ENCODE assay signal across 8 mouse cellular contexts in the genomic region with DNA sequence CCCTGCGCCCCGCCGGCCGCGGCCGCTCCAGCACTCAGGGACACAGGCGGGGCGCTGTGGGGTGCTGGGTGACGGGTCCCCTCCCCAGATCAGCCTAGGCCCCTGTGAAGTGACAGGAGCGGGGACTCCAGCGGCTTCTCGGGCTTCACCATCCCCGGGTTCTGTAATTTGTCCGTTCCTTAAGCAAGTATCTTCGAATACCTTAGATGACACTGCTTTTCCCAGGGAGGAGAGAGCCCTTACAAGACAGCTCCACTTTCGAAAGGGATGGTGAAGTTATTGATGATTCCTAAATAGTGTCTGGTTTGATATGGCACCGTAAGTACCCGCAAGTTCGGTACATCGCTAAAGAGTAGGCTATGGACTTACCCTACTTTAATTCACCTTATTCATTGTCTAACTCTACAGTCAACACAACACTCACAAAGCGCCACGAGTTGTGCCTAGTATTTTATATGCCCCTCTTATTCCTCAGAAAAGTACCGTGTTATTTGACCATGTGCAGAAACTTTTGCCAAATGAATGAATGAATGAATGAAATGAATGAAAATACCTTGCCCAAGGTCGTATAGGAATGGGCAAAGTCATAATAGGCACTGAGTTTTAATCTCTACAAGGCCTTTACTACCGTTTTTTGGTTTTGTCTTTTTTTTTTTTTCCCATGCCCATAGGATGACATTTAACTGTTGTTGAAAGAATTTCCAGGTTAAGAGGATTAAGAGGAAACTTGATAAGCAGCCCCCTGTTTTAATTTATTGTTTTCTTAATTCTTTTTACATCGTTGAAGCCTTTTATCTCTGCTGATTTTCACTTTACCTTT. TPM values are rescaled to one million over a fixed set of nuclear protein-coding genes. Genes with fewer than 3 reads are reported as not detected.
DNase-seq lines count a peak whose midpoint lies in the region; ATAC-seq lines count a peak whose summit lies in the region.

No protein-coding gene starts in this region.

- H3K4me1 ChIP-seq in forebrain, embryonic 14.5 days (ENCODE audit: control insufficient read depth, insufficient read depth, low read length): peaks cover 6% of the 10 kb centered on the region
- peaks cover 35% of the 10 kb centered on the region for H3K4me1 ChIP-seq in liver, embryonic 15.5 days (replicated peaks)

- peak overlapping the region; percentile 97 for H3K27ac ChIP-seq in forebrain, embryonic 14.5 days (ENCODE audit: low read depth, low read length)
- H3K27ac ChIP-seq in liver, embryonic 15.5 days (replicated peaks): peak overlapping the region; percentile 95

- DNase-seq in layer of hippocampus, adult 8-10 months (ENCODE audit: low spot score in 2 of 2): peak; percentile 16 to 25
- DNase-seq in layer of hippocampus, adult 9-11 months: no peak
- DNase-seq in R1 (ENCODE audit: low read depth, low spot score) (peak; percentile 46), MN1 (ENCODE audit: low spot score) (no peak)
- DNase-seq in forebrain, embryonic 14.5 days (ENCODE audit: low spot score): peak; percentile 39
- no peak for DNase-seq in adrenal gland, postnatal 25 days
- no peak for DNase-seq in adrenal gland, postnatal 14 days

- no peak; the same call in 1 of the 2 replicates for ATAC-seq in forebrain, embryonic 14.5 days
- peak; percentile 4 for ATAC-seq in liver, embryonic 15.5 days (ENCODE audit: insufficient read depth)

- no peaks in the 10 kb centered on the region for H3K9me3 ChIP-seq in forebrain, embryonic 14.5 days (replicated peaks; ENCODE audit: control insufficient read depth, low read length)
- no peaks in the 10 kb centered on the region for H3K9me3 ChIP-seq in liver, embryonic 15.5 days (replicated peaks)

- peaks cover 11% of the 10 kb centered on the region; the same call in 1 of the 2 replicates for H3K36me3 ChIP-seq in forebrain, embryonic 14.5 days (ENCODE audit: control insufficient read depth, insufficient read depth, low read length)
- H3K36me3 ChIP-seq in liver, embryonic 15.5 days (replicated peaks): peaks cover 17% of the 10 kb centered on the region

- peak overlapping the region; percentile 82 for H3K4me3 ChIP-seq in forebrain, embryonic 14.5 days (ENCODE audit: low read depth, low read length)
- H3K4me3 ChIP-seq in liver, embryonic 15.5 days (replicated peaks): peak overlapping the region; percentile 88

- peak overlapping the region; percentile 98 for H3K9ac ChIP-seq in forebrain, embryonic 14.5 days (ENCODE audit: low read length)
- H3K9ac ChIP-seq in liver, embryonic 15.5 days: peak overlapping the region; percentile 96

- 3% methylated on average over 26 of the region's 26 CpGs for WGBS in forebrain, embryonic 14.5 days
- 3% methylated on average over 26 of the region's 26 CpGs for WGBS in liver, embryonic 15.5 days (ENCODE audit: insufficient replicate concordance)

- peak overlapping the region; percentile 81 for H3K4me2 ChIP-seq in forebrain, embryonic 14.5 days (ENCODE audit: low read length)
- H3K4me2 ChIP-seq in liver, embryonic 15.5 days: peak overlapping the region; percentile 98

- H3K27me3 ChIP-seq in forebrain, embryonic 14.5 days (replicated peaks; ENCODE audit: control insufficient read depth, insufficient read depth, low read length): no peaks in the 10 kb centered on the region
- H3K27me3 ChIP-seq in liver, embryonic 15.5 days: no peaks in the 10 kb centered on the region

RNA-seq across cellular contexts. Expression of a gene that starts 0.8 kb away (rescaled TPM):
- total RNA-seq in layer of hippocampus, adult 8-10 months (2022): 10 to 100 TPM; 52.0 to 55.0 (median 53.3) TPM
- polyA plus RNA-seq in forebrain, embryonic 14.5 days (2014; fragmentation: Nextera tagmentation; extraction: Ambion mirVana): 6.3 and 9.1 TPM in 2 replicates
- 3.8 and 4.5 TPM in 2 replicates for polyA plus RNA-seq in liver, embryonic 15.5 days (2015; fragmentation: Nextera tagmentation; extraction: Ambion mirVana)
- total RNA-seq in adrenal gland, postnatal 25 days (2021): 18.0 and 22.4 TPM in 2 replicates
- total RNA-seq in adrenal gland, postnatal 14 days (2021): 17.8 and 19.5 TPM in 2 replicates

RNA-seq across cellular contexts. Expression of a gene that starts 4.0 kb away (rescaled TPM):
- 100 to 1,000 TPM; 138 to 151 (median 148) TPM for total RNA-seq in layer of hippocampus, adult 8-10 months (2022)
- polyA plus RNA-seq in forebrain, embryonic 14.5 days (2014; fragmentation: Nextera tagmentation; extraction: Ambion mirVana): 1,646 and 1,983 TPM in 2 replicates
- 874 and 985 TPM in 2 replicates for polyA plus RNA-seq in liver, embryonic 15.5 days (2015; fragmentation: Nextera tagmentation; extraction: Ambion mirVana)
- total RNA-seq in adrenal gland, postnatal 25 days (2021): 170 and 200 TPM in 2 replicates
- 228 and 256 TPM in 2 replicates for total RNA-seq in adrenal gland, postnatal 14 days (2021)

RNA-seq across cellular contexts. Expression of a gene that starts 50.0 kb away (rescaled TPM):
- 10 to 100 TPM; 60.2 to 72.0 (median 65.2) TPM for total RNA-seq in layer of hippocampus, adult 8-10 months (2022)
- 143 and 153 TPM in 2 replicates for polyA plus RNA-seq in forebrain, embryonic 14.5 days (2014; fragmentation: Nextera tagmentation; extraction: Ambion mirVana)
- polyA plus RNA-seq in liver, embryonic 15.5 days (2015; fragmentation: Nextera tagmentation; extraction: Ambion mirVana): 52.1 and 53.8 TPM in 2 replicates
- 65.6 and 71.3 TPM in 2 replicates for total RNA-seq in adrenal gland, postnatal 25 days (2021)
- 64.2 and 75.9 TPM in 2 replicates for total RNA-seq in adrenal gland, postnatal 14 days (2021)

Comparison
In these comparisons a context has a peak if more than half of its experiments do, and no peak if none do; other contexts are left out.
1. DNase-seq: peak in layer of hippocampus, adult 8-10 months (2 of 2), R1 (single experiment) and forebrain, embryonic 14.5 days (single experiment); none in layer of hippocampus, adult 9-11 months (single experiment), adrenal gland, postnatal 25 days (single experiment), adrenal gland, postnatal 14 days (single experiment) and MN1 (single experiment).